Mouse (Mus musculus) kidney, embryonic 15.5 days (tissue): ENCODE results near the gene Ednra. TPM values are rescaled to one million over a fixed set of nuclear protein-coding genes. Genes with fewer than 3 reads are reported as not detected.

Experiments
- ATAC-seq: fragments of 200-750 bp; cut with Nextera tagmentation; replicated peaks from 2 replicates; pipeline ENCODE4 v1.8.0; 2017; ENCODE audit warnings: moderate TSS enrichment; ENCODE audit not compliant: low FRiP score
- H3K27ac ChIP-seq: fragments of 300-500 bp; sonication (generic); 2 replicates; pipeline ENCODE4 v1.5.1; 2015; ENCODE audit warnings: mild to moderate bottlenecking, inconsistent platforms
- H3K27me3 ChIP-seq: fragments of 300-500 bp; sonication (generic); 2 replicates; pipeline ENCODE4 v1.6.1; 2015; ENCODE audit warnings: inconsistent platforms
- H3K36me3 ChIP-seq: fragments of 300-500 bp; sonication (generic); 2 replicates; pipeline ENCODE4 v1.6.1; 2015; ENCODE audit warnings: inconsistent platforms
- H3K4me1 ChIP-seq: fragments of 300-500 bp; sonication (generic); 2 replicates; pipeline ENCODE4 v1.6.1; 2015; ENCODE audit warnings: inconsistent platforms
- H3K4me2 ChIP-seq: fragments of 300-500 bp; sonication (generic); 2 replicates; pipeline ENCODE4 v1.6.1; 2015; ENCODE audit warnings: moderate library complexity, mild to moderate bottlenecking, inconsistent platforms
- H3K4me3 ChIP-seq: fragments of 300-500 bp; sonication (generic); replicated peaks from 2 replicates; pipeline ENCODE4 v1.5.1; 2015; ENCODE audit warnings: mild to moderate bottlenecking, inconsistent platforms
- H3K9ac ChIP-seq: fragments of 300-500 bp; sonication (generic); 2 replicates; pipeline ENCODE4 v1.6.1; 2015; ENCODE audit warnings: mild to moderate bottlenecking, inconsistent platforms
- H3K9me3 ChIP-seq: fragments of 300-500 bp; sonication (generic); replicated peaks from 2 replicates; pipeline ENCODE4 v1.6.1; 2016; ENCODE audit warnings: inconsistent platforms
- WGBS: fragments of 180-500 bp; shearing (Covaris S2); methylation state at CpG from one replicate; pipeline ENCODE4 v1.1.7; 2015; ENCODE audit warnings: mixed read lengths; 5-methylcytosine and 5-hydroxymethylcytosine counted together
- polyA plus RNA-seq: library from polyadenylated mRNA; unstranded; fragments of >200 nt; fragmentation: Nextera tagmentation; extraction: Ambion mirVana; gene quantifications from 2 replicates; pipeline ENCODE4 v1.2.1, GENCODE M21; 2015

The Ednra gene
- polyA plus RNA-seq, 1 experiment from 2014 or later = 30.5 TPM

- Histone ChIP-seq H3K4me2 (no peak overlapping the region), H3K27me3 (no peaks in the 10 kb centered on the region), H3K4me3 (no peak overlapping the region), H3K4me1 (peaks cover 2% of the 10 kb centered on the region; the same call in 1 of the 2 replicates), H3K36me3 (no peaks in the 10 kb centered on the region), H3K27ac (peak overlapping the region; percentile 46; the same call in 1 of the 2 replicates), H3K9me3 (no peaks in the 10 kb centered on the region), H3K9ac (no peak overlapping the region)
- 55% methylated on average over 2 of the region's 2 CpGs for WGBS
- ATAC-seq = no peak
Observed at GRCm38 (mm10) chr8:77633211-77633610, 91.1 kb downstream of the Ednra start.

- no peak overlapping the region for H3K9ac ChIP-seq
- peak overlapping the region; percentile 33; the same call in 1 of the 2 replicates for H3K27ac ChIP-seq
- 50% methylated on average over 3 of the region's 3 CpGs for WGBS
- no peaks in the 10 kb centered on the region for H3K36me3 ChIP-seq
- no peaks in the 10 kb centered on the region for H3K27me3 ChIP-seq
- peaks cover 2% of the 10 kb centered on the region; the same call in 1 of the 2 replicates for H3K4me1 ChIP-seq
- ATAC-seq = 0 out of 2 replicates have a peak, but pooled peaks have one; percentile 36
- H3K9me3 ChIP-seq = no peaks in the 10 kb centered on the region
- H3K4me3 ChIP-seq = no peak overlapping the region
- H3K4me2 ChIP-seq = no peak overlapping the region
Observed at GRCm38 (mm10) chr8:77630691-77631090, 93.6 kb downstream of the Ednra start.

GRCm38 (mm10) chr8:77629858-77630537, 94.3 kb downstream of the Ednra start:
- Histone ChIP-seq H3K9me3 (no peaks in the 10 kb centered on the region), H3K4me2 (no peak overlapping the region), H3K27me3 (no peaks in the 10 kb centered on the region), H3K27ac (peak overlapping the region; percentile 41; the same call in 1 of the 2 replicates), H3K4me3 (no peak overlapping the region), H3K4me1 (peaks cover 2% of the 10 kb centered on the region; the same call in 1 of the 2 replicates), H3K9ac (no peak overlapping the region), H3K36me3 (no peaks in the 10 kb centered on the region)
- 17% methylated on average over 15 of the region's 15 CpGs for WGBS
- peak; percentile 76 for ATAC-seq

- ATAC-seq = no peak
- Histone ChIP-seq H3K4me2 (no peak overlapping the region), H3K27me3 (no peaks in the 10 kb centered on the region), H3K36me3 (no peaks in the 10 kb centered on the region), H3K4me1 (no peaks in the 10 kb centered on the region), H3K9me3 (no peaks in the 10 kb centered on the region), H3K4me3 (no peak overlapping the region), H3K27ac (no peak overlapping the region), H3K9ac (no peak overlapping the region)
- WGBS = 89% methylated on average over 7 of the region's 7 CpGs
Observed at GRCm38 (mm10) chr8:77623677-77624209, 100.5 kb downstream of the Ednra start.

- Histone ChIP-seq H3K9ac (no peak overlapping the region), H3K9me3 (no peaks in the 10 kb centered on the region), H3K36me3 (no peaks in the 10 kb centered on the region), H3K4me1 (peaks cover 4% of the 10 kb centered on the region; the same call in 1 of the 2 replicates), H3K4me3 (no peak overlapping the region), H3K27ac (no peak overlapping the region), H3K27me3 (no peaks in the 10 kb centered on the region), H3K4me2 (no peak overlapping the region)
- ATAC-seq = peak; percentile 52; the same call in 1 of the 2 replicates
- 39% methylated on average over 2 of the region's 2 CpGs for WGBS
Observed at GRCm38 (mm10) chr8:77617916-77618315, 106.3 kb downstream of the Ednra start.

Other genes with a start within 250 kb of the Ednra start
- gene Arhgap10, start 206.5 kb downstream of the Ednra start, polyA plus RNA-seq = 31.1 and 34.1 TPM in 2 replicates
- 19.6 and 21.1 TPM in 2 replicates for gene Prmt9, start 175.1 kb downstream of the Ednra start, polyA plus RNA-seq
- gene Tmem184c, start 113.8 kb downstream of the Ednra start, polyA plus RNA-seq = 37.3 and 38.5 TPM in 2 replicates